Mouse (Mus musculus): ENCODE measurements around the gene Klra4. TPM values are rescaled to one million over a fixed set of nuclear protein-coding genes. Genes with fewer than 3 reads are reported as not detected.

Gene Klra4
- polyA plus RNA-seq, 1 experiment = not detected

GRCm38 (mm10) chr6:130026854-130027253 is 40.2 kb downstream of the Klra4 start, which contains the start of gene Klra6:
Gene Klra6, minus strand, starts transcription at chr6:130026954.
- Histone ChIP-seq H3K27ac (ENCODE audit: insufficient read depth, low read length) (no peak within 1 kb of the TSS), H3K4me3 (ENCODE audit: low read depth, low read length) (no peak within 1 kb of the TSS), H3K4me1 (ENCODE audit: control insufficient read depth, insufficient read depth, low read length) (no peaks in the 10 kb centered on the region), H3K27me3 (ENCODE audit: control insufficient read depth, insufficient read depth, low read length, poor library complexity, severe bottlenecking) (no peaks in the 10 kb centered on the region), H3K36me3 (ENCODE audit: control insufficient read depth, insufficient read depth, low read length, poor library complexity, severe bottlenecking) (no peaks in the 10 kb centered on the region), H3K9me3 (replicated peaks; ENCODE audit: control insufficient read depth, insufficient read depth, low read length, poor library complexity, severe bottlenecking) (no peaks in the 10 kb centered on the region), H3K9ac (ENCODE audit: low read depth, poor library complexity, severe bottlenecking) (no peak within 1 kb of the TSS)
- no peak for TF ChIP-seq POLR2A (IDR thresholded peaks at IDR 0.05; ENCODE audit: insufficient read depth, low read length)
- TF ChIP-seq CTCF (IDR thresholded peaks at IDR 0.05; ENCODE audit: low read depth, low read length) = no peak
- no peak for TF ChIP-seq EP300 (IDR thresholded peaks at IDR 0.05; ENCODE audit: insufficient read depth, low read depth, low read length)

Other genes starting within 250 kb of the Klra4 start
- gene Gm17631, start 204.6 kb downstream of the Klra4 start, polyA plus RNA-seq (2011; ENCODE audit: insufficient read depth, insufficient read length, low read depth, missing spikeins) = not detected in 2 replicates
- gene Klra17, start 190.6 kb downstream of the Klra4 start, polyA plus RNA-seq (2011; ENCODE audit: insufficient read depth, insufficient read length, low read depth, missing spikeins) = not detected in 2 replicates
- gene Klra5, start 149.6 kb downstream of the Klra4 start, polyA plus RNA-seq (2011; ENCODE audit: insufficient read depth, insufficient read length, low read depth, missing spikeins) = not detected in 2 replicates
- not detected in 2 replicates for gene Klra6, start 40.3 kb downstream of the Klra4 start, polyA plus RNA-seq (2011; ENCODE audit: insufficient read depth, insufficient read length, low read depth, missing spikeins)
- not detected in 2 replicates for gene Klra8, start 62.6 kb upstream of the Klra4 start, polyA plus RNA-seq (2011; ENCODE audit: insufficient read depth, insufficient read length, low read depth, missing spikeins)
- gene Klra9, start 125.8 kb upstream of the Klra4 start, polyA plus RNA-seq (2011; ENCODE audit: insufficient read depth, insufficient read length, low read depth, missing spikeins) = not detected in 2 replicates
- gene Klra7, start 166.1 kb upstream of the Klra4 start, polyA plus RNA-seq (2011; ENCODE audit: insufficient read depth, insufficient read length, low read depth, missing spikeins) = not detected in 2 replicates
- not detected in 2 replicates for gene Klra10, start 214.7 kb upstream of the Klra4 start, polyA plus RNA-seq (2011; ENCODE audit: insufficient read depth, insufficient read length, low read depth, missing spikeins)

Measured in ES-Bruce4 (cell line).